In the genomic region with DNA sequence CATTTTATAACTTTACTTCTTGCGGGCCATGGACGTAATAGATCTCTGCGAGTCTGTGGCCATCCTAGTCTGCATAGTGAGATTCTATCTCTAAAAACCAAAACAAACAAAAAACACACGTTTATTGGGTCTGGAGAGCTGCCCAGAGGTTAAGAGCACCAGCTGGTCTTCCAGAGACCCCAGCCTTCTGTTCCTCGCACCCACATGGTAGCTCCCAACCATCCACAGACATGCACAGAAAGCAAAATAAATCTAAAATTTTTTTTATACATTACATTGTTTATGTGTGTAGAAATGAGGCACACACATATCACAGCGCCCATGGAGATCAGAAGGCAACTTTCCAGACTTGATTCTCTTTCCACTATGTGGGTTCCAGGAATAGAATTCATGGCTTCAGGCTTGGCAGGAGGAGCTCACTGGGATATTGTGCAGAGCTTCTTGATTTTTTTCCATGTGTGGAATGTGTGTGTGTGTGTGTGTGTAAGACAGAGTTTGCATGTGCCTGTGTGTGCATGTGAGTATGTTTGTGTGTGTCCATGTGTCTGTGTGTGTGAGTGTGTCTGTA, we compare ENCODE assay signal across 8 mouse cellular contexts. TPM values are rescaled to one million over a fixed set of nuclear protein-coding genes. Genes with fewer than 3 reads are reported as not detected.
A peak's percentile ranks its signal among the peaks of the same experiment; 100 is the strongest.
DNase-seq lines count a peak whose midpoint lies in the region; ATAC-seq lines count a peak whose summit lies in the region.

No protein-coding gene starts in this region.

- peaks cover 29% of the 10 kb centered on the region for H3K27me3 ChIP-seq in heart, embryonic 10.5 days (ENCODE audit: insufficient read depth, poor library complexity, severe bottlenecking)
- peaks cover 31% of the 10 kb centered on the region for H3K27me3 ChIP-seq in hindbrain, embryonic 11.5 days (ENCODE audit: control insufficient read depth, insufficient read depth, low read length)
- peaks cover 81% of the 10 kb centered on the region for H3K27me3 ChIP-seq in midbrain, embryonic 10.5 days (ENCODE audit: low read depth, poor library complexity, severe bottlenecking)

- H3K36me3 ChIP-seq in heart, embryonic 10.5 days = no peaks in the 10 kb centered on the region
- H3K36me3 ChIP-seq in hindbrain, embryonic 11.5 days (ENCODE audit: control insufficient read depth, insufficient read depth, low read length) = no peaks in the 10 kb centered on the region
- no peaks in the 10 kb centered on the region for H3K36me3 ChIP-seq in midbrain, embryonic 10.5 days

- peak overlapping the region; percentile 64; the same call in 1 of the 2 replicates for H3K4me3 ChIP-seq in heart, embryonic 10.5 days
- no peak overlapping the region for H3K4me3 ChIP-seq in hindbrain, embryonic 11.5 days (ENCODE audit: low read depth, low read length)
- peak overlapping the region; percentile 78 for H3K4me3 ChIP-seq in midbrain, embryonic 10.5 days

- peak overlapping the region; percentile 44; the same call in 1 of the 2 replicates for H3K9ac ChIP-seq in hindbrain, embryonic 11.5 days (ENCODE audit: low read depth, low read length)

- peaks cover 63% of the 10 kb centered on the region for H3K4me1 ChIP-seq in heart, embryonic 10.5 days
- peaks cover 10% of the 10 kb centered on the region for H3K4me1 ChIP-seq in hindbrain, embryonic 11.5 days (replicated peaks; ENCODE audit: control insufficient read depth, insufficient read depth, low read length)
- H3K4me1 ChIP-seq in midbrain, embryonic 10.5 days = peaks cover 55% of the 10 kb centered on the region

- H3K27ac ChIP-seq in heart, embryonic 10.5 days = peak overlapping the region; percentile 77
- no peak overlapping the region for H3K27ac ChIP-seq in hindbrain, embryonic 11.5 days (ENCODE audit: low read depth, low read length)
- H3K27ac ChIP-seq in midbrain, embryonic 10.5 days (replicated peaks) = peak overlapping the region; percentile 79

- ATAC-seq in hindbrain, embryonic 11.5 days (ENCODE audit: low FRiP score) = no peak

- DNase-seq in heart, embryonic 10.5 days (ENCODE audit: low spot score) = no peak
- DNase-seq in heart, adult 18-20 months = no peak
- DNase-seq in MN1 (ENCODE audit: low spot score) = peak; percentile 54
- no peak for DNase-seq in hindbrain, embryonic 11.5 days (ENCODE audit: low spot score)
- DNase-seq in midbrain, embryonic 10.5 days (ENCODE audit: low spot score) = no peak
- no peak for DNase-seq in thymus, postnatal 36 days
- DNase-seq in adrenal gland, adult 18-20 months (ENCODE audit: low spot score in 2 of 2) = no peak
- DNase-seq in yolk sac, embryonic 10.5 days (ENCODE audit: low spot score) = no peak

- H3K9me3 ChIP-seq in heart, embryonic 10.5 days = no peaks in the 10 kb centered on the region
- no peaks in the 10 kb centered on the region for H3K9me3 ChIP-seq in hindbrain, embryonic 11.5 days (ENCODE audit: control insufficient read depth, low read length)
- no peaks in the 10 kb centered on the region for H3K9me3 ChIP-seq in midbrain, embryonic 10.5 days (replicated peaks)

- peak overlapping the region; percentile 94; the same call in 1 of the 2 replicates for H3K4me2 ChIP-seq in hindbrain, embryonic 11.5 days (replicated peaks; ENCODE audit: low read depth, low read length)

- WGBS in heart, embryonic 10.5 days = 65% methylated on average over 6 of the region's 6 CpGs
- 67% methylated on average over 6 of the region's 6 CpGs for WGBS in hindbrain, embryonic 11.5 days
- 72% methylated on average over 6 of the region's 6 CpGs for WGBS in midbrain, embryonic 10.5 days

RNA-seq across cellular contexts. Expression of a gene that starts 0.7 kb away (rescaled TPM):
- 0.31 and 0.48 TPM in 2 replicates for polyA plus RNA-seq in heart, embryonic 10.5 days (2016; fragmentation: Nextera tagmentation; extraction: Ambion mirVana)
- under 1 TPM; 0.55 to 0.87 TPM for total RNA-seq in heart, adult 18-20 months (2021)
- polyA plus RNA-seq in hindbrain, embryonic 11.5 days (2014; fragmentation: Nextera tagmentation; extraction: Ambion mirVana) = 7.3 and 9.1 TPM in 2 replicates
- polyA plus RNA-seq in midbrain, embryonic 10.5 days (2016; fragmentation: Nextera tagmentation; extraction: Ambion mirVana) = 4.6 and 8.1 TPM in 2 replicates
- total RNA-seq in adrenal gland, adult 18-20 months (2021) = 1 to 10 TPM; 5.9 to 7.9 TPM

RNA-seq across cellular contexts. Expression of a gene that starts 3.8 kb away (rescaled TPM):
- polyA plus RNA-seq in heart, embryonic 10.5 days (2016; fragmentation: Nextera tagmentation; extraction: Ambion mirVana) = 6.7 and 9.7 TPM in 2 replicates
- 1 to 10 TPM; 7.3 to 8.3 TPM for total RNA-seq in heart, adult 18-20 months (2021)
- 0.99 and 1.4 TPM in 2 replicates for polyA plus RNA-seq in hindbrain, embryonic 11.5 days (2014; fragmentation: Nextera tagmentation; extraction: Ambion mirVana)
- polyA plus RNA-seq in midbrain, embryonic 10.5 days (2016; fragmentation: Nextera tagmentation; extraction: Ambion mirVana) = 2.8 and 3.7 TPM in 2 replicates
- total RNA-seq in adrenal gland, adult 18-20 months (2021) = 10 to 100 TPM; 11.6 to 17.3 TPM

RNA-seq across cellular contexts. Expression of a gene that starts 16.8 kb away (rescaled TPM):
- polyA plus RNA-seq in heart, embryonic 10.5 days (2016; fragmentation: Nextera tagmentation; extraction: Ambion mirVana) = 0.99 and 1.5 TPM in 2 replicates
- 1 to 10 TPM; 1.3 to 1.6 TPM for total RNA-seq in heart, adult 18-20 months (2021)
- polyA plus RNA-seq in hindbrain, embryonic 11.5 days (2014; fragmentation: Nextera tagmentation; extraction: Ambion mirVana) = 0.35 and 0.37 TPM in 2 replicates
- polyA plus RNA-seq in midbrain, embryonic 10.5 days (2016; fragmentation: Nextera tagmentation; extraction: Ambion mirVana) = 0.30 and 0.37 TPM in 2 replicates
- total RNA-seq in adrenal gland, adult 18-20 months (2021) = 1 to 10 TPM; 4.3 to 5.6 TPM

RNA-seq across cellular contexts. Expression of a gene that starts 29.3 kb away (rescaled TPM):
- polyA plus RNA-seq in heart, embryonic 10.5 days (2016; fragmentation: Nextera tagmentation; extraction: Ambion mirVana) = 1.6 and 2.9 TPM in 2 replicates
- 1 to 10 TPM; 4.9 to 5.9 TPM for total RNA-seq in heart, adult 18-20 months (2021)
- 0.36 and 0.45 TPM in 2 replicates for polyA plus RNA-seq in hindbrain, embryonic 11.5 days (2014; fragmentation: Nextera tagmentation; extraction: Ambion mirVana)
- polyA plus RNA-seq in midbrain, embryonic 10.5 days (2016; fragmentation: Nextera tagmentation; extraction: Ambion mirVana) = 0.67 and 0.89 TPM in 2 replicates
- total RNA-seq in adrenal gland, adult 18-20 months (2021) = 1 to 10 TPM; 3.5 to 4.3 TPM

RNA-seq across cellular contexts. Expression of a gene that starts 53.3 kb away (rescaled TPM):
- polyA plus RNA-seq in heart, embryonic 10.5 days (2016; fragmentation: Nextera tagmentation; extraction: Ambion mirVana) = 2.0 and 3.1 TPM in 2 replicates
- 1 to 10 TPM in 1 of 2 experiments, under 1 TPM in 1; 0.79 to 2.4 TPM for total RNA-seq in heart, adult 18-20 months (2021)
- 13.6 and 15.0 TPM in 2 replicates for polyA plus RNA-seq in hindbrain, embryonic 11.5 days (2014; fragmentation: Nextera tagmentation; extraction: Ambion mirVana)
- polyA plus RNA-seq in midbrain, embryonic 10.5 days (2016; fragmentation: Nextera tagmentation; extraction: Ambion mirVana) = 17.7 and 25.4 TPM in 2 replicates
- 1 to 10 TPM; 1.9 to 2.3 TPM for total RNA-seq in adrenal gland, adult 18-20 months (2021)
